Mouse (Mus musculus) hematopoietic stem cell, adult 5-6 weeks (primary cell): ENCODE measurements around the gene Atxn10. TPM values are rescaled to one million over a fixed set of nuclear protein-coding genes. Genes with fewer than 3 reads are reported as not detected.

Source experiments
- ATAC-seq, 2 experiments: fragments of 125-278 bp in 1 of 2; replicated peaks in 1 of 2; 2 replicates each; pipeline ENCODE4 v1.8.0; 2016 to 2017; ENCODE audit warnings: inconsistent platforms in 2 of 2, mild to moderate bottlenecking in 2 of 2, moderate number of reproducible peaks in 2 of 2, low read depth in 1 of 2, moderate TSS enrichment in 1 of 2; ENCODE audit not compliant: low FRiP score in 2 of 2, poor library complexity in 2 of 2, severe bottlenecking in 2 of 2, insufficient read depth in 1 of 2, low TSS enrichment in 1 of 2
- total RNA-seq: library from RNA; stranded (forward); fragments of 172-1452, 232-1000 nt; gene quantifications from 2 replicates; pipeline ENCODE4 v1.2.3, GENCODE M21; 2017

Atxn10 gene
- total RNA-seq, 1 experiment from 2014 or later, result 77.9 TPM

GRCm38 (mm10) chr15:85366938-85367337, 30.9 kb downstream of the Atxn10 start:
- ATAC-seq, result no peak

DNA sequence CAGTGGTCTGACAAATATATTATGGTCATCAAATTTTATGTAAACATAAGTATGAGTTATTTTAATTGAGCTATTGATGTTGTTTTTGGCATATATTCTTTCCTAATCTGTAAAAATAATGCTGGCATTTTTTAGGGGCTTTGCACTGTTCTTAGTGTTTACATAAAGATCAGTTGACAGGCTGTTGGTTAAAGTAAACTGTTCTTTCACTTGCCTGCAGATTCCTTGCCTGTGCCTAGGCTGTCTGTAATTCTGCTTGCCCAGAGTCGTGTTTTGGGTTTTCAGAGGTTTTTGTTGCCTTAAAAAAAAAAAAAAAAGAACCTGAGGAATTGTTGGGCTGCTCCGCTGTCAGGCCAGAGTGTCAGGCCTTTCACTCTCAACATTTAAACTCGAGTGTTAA, 33.7 kb downstream of the Atxn10 start:
- ATAC-seq, result no peak

GRCm38 (mm10) chr15:85373125-85373524, 37.1 kb downstream of the Atxn10 start:
- ATAC-seq, result no peak

GRCm38 (mm10) chr15:85383477-85383876, 47.4 kb downstream of the Atxn10 start:
- no peak for ATAC-seq

- no peak for ATAC-seq
Observed at GRCm38 (mm10) chr15:85388696-85389095, 52.7 kb downstream of the Atxn10 start.

- no peak for ATAC-seq
Observed at GRCm38 (mm10) chr15:85389915-85390314, 53.9 kb downstream of the Atxn10 start.

GRCm38 (mm10) chr15:85395360-85395759, 59.3 kb downstream of the Atxn10 start:
- ATAC-seq, result no peak

GRCm38 (mm10) chr15:85401926-85402325, 65.9 kb downstream of the Atxn10 start:
- no peak for ATAC-seq

GRCm38 (mm10) chr15:85403256-85403731, 67.2 kb downstream of the Atxn10 start:
- no peak for ATAC-seq

DNA sequence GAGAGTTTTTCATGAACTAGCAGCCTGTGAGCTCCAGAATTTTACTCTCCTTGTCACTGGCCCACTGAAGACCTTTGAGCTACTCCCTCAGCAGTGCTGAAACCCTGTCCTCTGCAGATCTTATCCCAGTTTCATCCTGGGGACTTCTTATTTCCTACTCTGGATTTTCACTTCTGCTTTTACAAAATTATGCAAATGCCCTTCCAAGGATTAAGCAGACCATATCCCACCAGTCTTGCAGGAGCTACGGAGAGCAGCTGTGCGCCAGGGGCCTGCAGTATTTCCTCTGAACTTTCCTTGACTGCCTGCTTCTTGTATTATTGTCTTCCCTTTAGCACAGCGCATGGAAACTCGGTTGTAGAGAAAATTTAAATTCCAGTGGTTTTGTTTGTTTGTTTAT, 68.7 kb downstream of the Atxn10 start:
- ATAC-seq, result no peak

DNA sequence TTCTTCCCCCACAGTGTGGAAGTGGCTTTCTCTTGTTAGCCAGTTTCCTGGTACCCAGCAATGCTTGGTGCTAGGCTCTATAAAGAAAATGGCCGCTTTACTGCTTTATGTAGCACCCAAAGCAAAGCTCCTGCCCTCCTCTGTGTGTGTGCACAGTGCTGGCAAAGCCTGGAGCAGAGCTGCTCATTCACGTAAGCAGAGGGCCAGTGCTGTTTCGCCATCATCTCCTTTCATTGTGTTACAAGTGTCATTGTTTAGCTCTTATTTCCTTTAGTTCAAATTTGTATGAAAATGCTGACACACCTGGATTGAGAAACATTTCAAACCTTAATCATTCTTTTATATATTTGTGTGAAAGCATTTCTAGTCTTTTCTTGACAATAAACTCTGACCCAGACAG, 69.5 kb downstream of the Atxn10 start:
- no peak for ATAC-seq

DNA sequence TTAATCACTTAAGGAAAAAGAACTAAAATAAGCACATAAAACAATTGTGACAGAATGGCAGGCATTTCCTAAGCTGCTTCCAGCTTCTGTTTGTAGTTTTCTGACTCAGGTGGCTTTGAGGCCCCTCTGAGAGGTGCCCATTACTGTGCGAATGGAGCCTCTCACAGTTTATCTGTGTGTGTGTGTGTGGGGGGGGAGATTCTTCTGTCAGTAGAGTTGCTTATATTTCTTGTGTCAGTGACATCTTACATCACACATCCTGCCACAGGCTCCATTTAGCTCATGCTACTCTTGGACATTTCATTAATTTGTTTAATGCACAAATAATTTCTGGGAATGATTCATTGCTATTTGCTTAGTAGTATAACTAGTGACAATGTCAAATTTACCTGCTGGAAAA, 70.8 kb downstream of the Atxn10 start:
- no peak for ATAC-seq

GRCm38 (mm10) chr15:85407342-85407741, 71.3 kb downstream of the Atxn10 start:
- no peak for ATAC-seq

DNA sequence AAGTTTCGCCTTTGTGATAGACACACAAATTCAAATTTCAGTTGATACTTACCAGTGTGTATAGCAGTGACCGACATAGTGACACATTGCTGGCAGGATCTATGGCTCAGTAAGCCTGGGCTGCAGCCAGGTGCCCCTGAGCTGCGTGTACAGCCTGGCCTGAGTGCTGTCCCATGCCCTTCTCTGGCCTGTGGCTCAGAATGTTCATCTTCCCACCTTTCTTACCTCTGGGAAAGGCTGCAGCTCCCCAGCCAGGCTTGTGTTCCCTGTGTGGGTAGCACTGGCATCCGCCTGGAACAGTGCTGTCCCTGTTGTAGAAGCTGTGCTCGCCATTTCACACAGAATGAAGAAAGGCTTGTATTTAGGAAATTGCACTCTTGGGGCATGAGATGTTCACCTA, 72.7 kb downstream of the Atxn10 start:
- ATAC-seq, result no peak

DNA sequence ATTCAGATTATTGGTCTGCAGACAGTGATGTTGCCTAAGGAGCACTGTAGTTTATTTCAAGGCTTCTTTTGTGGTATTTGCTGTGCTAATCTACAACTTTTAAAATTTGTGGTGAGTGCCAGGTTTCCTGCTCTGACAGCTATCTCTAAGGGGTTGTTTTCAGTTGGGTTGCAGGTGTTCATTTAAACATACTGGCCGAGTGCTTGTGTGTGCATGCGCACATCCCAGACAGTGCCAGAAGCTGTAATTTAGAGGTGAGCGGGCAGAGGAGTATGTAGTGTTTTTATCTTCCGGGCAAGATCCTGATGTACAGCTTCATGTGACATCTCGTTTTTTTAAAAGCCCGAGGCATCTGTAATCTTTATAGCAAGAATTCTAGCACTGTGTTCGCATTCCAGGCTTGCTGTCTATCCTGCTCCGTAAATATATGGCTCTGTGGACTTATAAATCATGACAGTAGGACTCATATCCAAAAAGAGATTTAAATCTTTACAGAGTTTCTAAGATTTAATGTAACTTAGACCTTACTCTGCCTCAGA, 73.3 kb downstream of the Atxn10 start:
- no peak for ATAC-seq

DNA sequence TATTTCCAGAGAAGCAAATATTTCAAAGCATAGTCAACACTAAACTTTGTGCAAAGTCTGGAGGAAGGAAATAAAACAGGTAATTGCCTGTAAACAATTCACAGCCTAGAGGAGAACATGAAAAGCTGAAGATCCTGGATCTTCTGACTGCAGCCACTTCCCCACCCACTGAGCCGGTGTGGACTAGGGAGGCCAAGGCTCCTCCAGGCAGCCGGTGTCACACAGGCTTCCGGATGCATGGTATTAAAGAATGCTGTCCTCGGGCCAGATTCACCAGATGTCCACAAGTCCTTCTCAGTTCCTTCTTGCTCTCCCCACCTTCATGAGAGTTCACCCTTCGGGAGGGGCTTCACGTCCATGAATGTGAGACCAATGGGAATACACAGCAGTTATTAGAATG, 73.8 kb downstream of the Atxn10 start:
- no peak for ATAC-seq

DNA sequence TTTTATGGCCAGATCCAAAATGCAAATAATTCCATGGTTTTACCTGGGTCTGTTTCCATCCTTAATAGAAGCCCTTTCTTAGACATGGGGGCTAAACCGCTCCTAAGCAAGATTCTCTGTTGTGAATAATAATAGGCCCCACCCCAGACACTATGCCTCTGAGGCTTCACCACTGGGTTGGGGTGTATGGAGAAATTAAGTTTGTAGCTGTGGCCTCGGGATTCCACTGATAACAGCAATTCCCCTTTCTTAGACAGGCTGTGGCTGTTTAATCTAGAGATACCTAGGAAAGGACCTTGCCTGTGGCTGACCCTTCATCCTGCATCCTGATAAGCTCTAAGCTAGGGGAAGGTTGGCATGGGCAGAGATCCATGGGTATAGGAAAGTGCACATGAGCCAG, 78.6 kb downstream of the Atxn10 start:
- ATAC-seq, result no peak

GRCm38 (mm10) chr15:85420686-85421085, 84.6 kb downstream of the Atxn10 start:
- no peak for ATAC-seq

DNA sequence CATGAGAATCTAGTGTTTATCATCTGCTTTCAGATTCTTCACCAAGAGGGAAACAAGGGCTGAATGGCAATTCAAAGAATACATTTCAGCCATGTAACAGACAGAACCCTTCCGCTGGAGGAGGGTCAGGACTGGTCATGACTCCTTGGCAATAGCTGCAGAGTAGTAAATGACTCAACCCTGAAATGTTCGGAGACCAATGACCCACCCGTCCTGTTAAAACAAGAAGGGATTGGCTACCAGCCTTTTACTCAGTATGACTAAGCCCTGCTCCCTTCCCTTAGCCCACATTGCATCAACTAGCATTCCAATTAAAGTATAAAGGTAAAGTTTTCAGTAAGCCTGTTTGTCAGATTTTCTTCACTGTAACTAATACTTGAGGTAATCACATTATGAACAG, 88.2 kb downstream of the Atxn10 start:
- ATAC-seq, result no peak

DNA sequence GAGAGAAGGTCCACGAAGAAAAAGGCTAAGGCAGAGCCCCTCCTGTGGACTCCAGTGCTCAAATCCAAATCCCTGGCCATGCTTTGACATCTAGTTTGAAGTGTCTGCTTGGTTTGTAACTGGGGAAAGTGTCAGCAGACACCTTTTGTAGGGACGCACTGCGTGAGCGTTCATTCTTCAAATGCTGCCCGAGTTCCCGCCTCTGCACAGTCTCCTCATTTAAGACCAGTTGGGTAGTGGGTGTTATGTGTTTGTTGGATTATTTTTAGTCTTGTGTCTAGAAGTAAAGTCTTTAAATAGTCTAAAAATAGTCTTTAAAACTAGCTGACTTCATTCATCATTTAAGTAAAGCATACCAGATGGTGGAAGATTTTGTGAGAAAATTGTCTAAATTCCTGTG, 92.1 kb downstream of the Atxn10 start:
- ATAC-seq, result no peak
